Mouse (Mus musculus) lung, postnatal 0 days (tissue): ENCODE measurements around the gene Trim41.

ENCODE experiments used
- CTCF ChIP-seq: IDR thresholded peaks from 2 replicates; pipeline ENCODE4 v1.5.1; 2016; ENCODE audit warnings: antibody characterized with exemption, mild to moderate bottlenecking
- EP300 ChIP-seq: IDR thresholded peaks from 2 replicates; pipeline ENCODE4 v1.6.1; 2016; ENCODE audit warnings: antibody characterized with exemption, mild to moderate bottlenecking, control low read depth

DNA sequence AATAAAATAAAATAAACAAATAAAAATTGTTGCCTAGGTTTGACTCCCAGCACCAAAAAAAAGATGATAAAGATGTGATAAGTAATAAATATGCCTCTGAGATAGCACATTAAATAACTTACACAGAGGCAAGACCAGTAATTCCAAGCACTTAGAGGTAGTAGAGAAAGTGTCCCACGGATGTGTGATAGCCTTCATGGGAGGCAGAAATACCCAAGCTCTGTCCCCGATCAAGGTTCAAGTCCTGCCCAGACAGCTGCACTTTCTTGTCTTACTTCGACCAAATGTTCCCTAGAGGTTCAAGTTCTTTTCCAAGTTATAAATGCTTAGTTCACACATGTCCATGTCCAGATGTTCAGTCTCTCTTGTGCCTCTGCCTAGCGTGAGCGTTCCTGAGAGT, 27.9 kb downstream of the Trim41 start:
- TF ChIP-seq CTCF, result no peak
- no peak for TF ChIP-seq EP300
